Mouse (Mus musculus): ENCODE results near the gene Trafd1.

GRCm38 (mm10) chr5:121378678-121379256 is 6.7 kb downstream of the Trafd1 start:
- TF ChIP-seq GATA1 (IDR thresholded peaks at IDR 0.05; ENCODE audit: borderline replicate concordance, low read length) (no peak), FLI1 (IDR thresholded peaks at IDR 0.05; ENCODE audit: low read length) (no peak)
